Mouse (Mus musculus) effector memory CD4-positive, alpha-beta T cell, adult 5 months (primary cell): Measurements from ENCODE around the gene Grcc10. TPM values are rescaled to one million over a fixed set of nuclear protein-coding genes. Genes with fewer than 3 reads are reported as not detected.

Experiments
- polyA plus RNA-seq: library from polyadenylated mRNA; unstranded; fragments of 100-300 nt; shearing (Covaris generic); gene quantifications from one replicate; pipeline ENCODE4 v1.2.1, GENCODE M21; 2017

Gene Grcc10
- 313 TPM for polyA plus RNA-seq

GRCm38 (mm10) chr6:124740888-124741761 lies at the start of gene Grcc10:
Gene Grcc10, minus strand, starts transcription at chr6:124741374.

GRCm38 (mm10) chr6:124779222-124779983 lies 38.2 kb upstream of the Grcc10 start, which contains the start of gene Lrrc23:
Gene Lrrc23, minus strand, starts transcription at chr6:124779727.

GRCm38 (mm10) chr6:124769101-124769765 lies 28.1 kb upstream of the Grcc10 start, which contains the start of gene Eno2:
Gene Eno2, minus strand, starts transcription at chr6:124769673.

GRCm38 (mm10) chr6:124755831-124756595 lies 14.8 kb upstream of the Grcc10 start, which contains the start of the genes Gm45234 and Atn1:
Gene Gm45234, minus strand, starts transcription at chr6:124756021.
Gene Atn1, minus strand, starts transcription at chr6:124756524.

GRCm38 (mm10) chr6:124738511-124739023 lies 2.6 kb downstream of the Grcc10 start, which contains the start of gene Ptpn6:
Gene Ptpn6, minus strand, starts transcription at chr6:124738714.

GRCm38 (mm10) chr6:124711824-124712782 lies 29.1 kb downstream of the Grcc10 start, which contains the start of the genes Emg1 and Phb2:
Gene Emg1, minus strand, starts transcription at chr6:124712178.
Gene Phb2, plus strand, starts transcription at chr6:124712336.

Other genes starting within 250 kb of the Grcc10 start
- gene C1rl, start 248.3 kb downstream of the Grcc10 start, polyA plus RNA-seq: 0.12 TPM
- not detected for gene C1ra, start 229.0 kb downstream of the Grcc10 start, polyA plus RNA-seq
- gene C1s1, start 199.0 kb downstream of the Grcc10 start, polyA plus RNA-seq: not detected
- not detected for gene C1rb, start 171.1 kb downstream of the Grcc10 start, polyA plus RNA-seq
- gene C1s2, start 105.3 kb downstream of the Grcc10 start, polyA plus RNA-seq: not detected
- gene Lpcat3, start 78.3 kb downstream of the Grcc10 start, polyA plus RNA-seq: 27.3 TPM
- gene Emg1, start 29.2 kb downstream of the Grcc10 start, polyA plus RNA-seq: 299 TPM
- 137 TPM for gene Phb2, start 29.0 kb downstream of the Grcc10 start, polyA plus RNA-seq
- gene Ptpn6, start 2.7 kb downstream of the Grcc10 start, polyA plus RNA-seq: 230 TPM
- gene Gm45234, start 14.6 kb upstream of the Grcc10 start, polyA plus RNA-seq: 0.44 TPM
- gene Atn1, start 15.2 kb upstream of the Grcc10 start, polyA plus RNA-seq: 21.5 TPM
- 4.5 TPM for gene Eno2, start 28.3 kb upstream of the Grcc10 start, polyA plus RNA-seq
- gene Lrrc23, start 38.4 kb upstream of the Grcc10 start, polyA plus RNA-seq: 3.9 TPM
- gene Spsb2, start 67.3 kb upstream of the Grcc10 start, polyA plus RNA-seq: 3.3 TPM
- gene Tpi1, start 72.9 kb upstream of the Grcc10 start, polyA plus RNA-seq: 109 TPM
- gene Usp5, start 88.1 kb upstream of the Grcc10 start, polyA plus RNA-seq: 69.3 TPM
- gene Cdca3, start 88.2 kb upstream of the Grcc10 start, polyA plus RNA-seq: 2.5 TPM
- not detected for gene Gnb3, start 98.9 kb upstream of the Grcc10 start, polyA plus RNA-seq
- gene P3h3, start 116.4 kb upstream of the Grcc10 start, polyA plus RNA-seq: not detected
- gene Gpr162, start 122.6 kb upstream of the Grcc10 start, polyA plus RNA-seq: not detected
- 653 TPM for gene Cd4, start 146.8 kb upstream of the Grcc10 start, polyA plus RNA-seq
- 0.87 TPM for gene Lag3, start 170.3 kb upstream of the Grcc10 start, polyA plus RNA-seq
- 4.7 TPM for gene Ptms, start 178.7 kb upstream of the Grcc10 start, polyA plus RNA-seq
- gene Mlf2, start 190.0 kb upstream of the Grcc10 start, polyA plus RNA-seq: 116 TPM
- gene Cops7a, start 224.2 kb upstream of the Grcc10 start, polyA plus RNA-seq: 39.3 TPM